Mouse (Mus musculus): ENCODE results near the gene Fam171a1. TPM values are rescaled to one million over a fixed set of nuclear protein-coding genes. Genes with fewer than 3 reads are reported as not detected.

The Fam171a1 gene
- polyA plus RNA-seq, 1 experiment from 2014 or later, result 32.9 TPM

Small RNA genes within 50 kb of the gene (microRNA-seq; reads per million reads assigned to microRNA genes)
- not detected for gene Gm27306

Other genes starting within 250 kb of the Fam171a1 start
- gene Nmt2, start 170.0 kb downstream of the Fam171a1 start, polyA plus RNA-seq (2015; fragmentation: Nextera tagmentation; extraction: Ambion mirVana), result 34.1 and 36.6 TPM in 2 replicates
- gene Rpp38, start 218.4 kb downstream of the Fam171a1 start, polyA plus RNA-seq (2015; fragmentation: Nextera tagmentation; extraction: Ambion mirVana), result 20.2 and 20.7 TPM in 2 replicates
- gene Acbd7, start 221.9 kb downstream of the Fam171a1 start, polyA plus RNA-seq (2015; fragmentation: Nextera tagmentation; extraction: Ambion mirVana), result 0.61 and 1.2 TPM in 2 replicates